Mouse (Mus musculus): ENCODE results near the gene Cyth3. TPM values are rescaled to one million over a fixed set of nuclear protein-coding genes. Genes with fewer than 3 reads are reported as not detected.

Cyth3 gene
- polyA plus RNA-seq, 1 experiment, result 39.8 TPM

DNA sequence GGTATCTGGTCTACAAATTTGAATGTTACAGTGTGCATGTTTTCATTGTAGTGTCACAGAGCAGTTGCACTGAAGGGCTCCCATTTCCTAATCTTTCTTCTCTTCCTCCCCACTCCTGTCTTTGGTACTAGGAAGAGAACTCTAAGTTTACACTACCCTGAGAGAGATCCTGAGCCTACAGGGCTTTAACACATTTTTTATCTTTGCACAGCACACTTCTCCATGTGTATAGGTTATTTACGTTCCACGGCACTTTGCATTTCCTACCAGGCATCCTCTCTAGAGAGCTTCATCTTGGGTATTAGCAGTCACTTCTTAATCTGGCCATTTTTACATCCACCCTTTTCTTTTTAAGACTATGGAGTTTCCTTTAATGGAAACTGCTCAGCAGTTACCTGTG is 25.8 kb downstream of the Cyth3 start:
- Histone ChIP-seq H3K4me3 (replicated peaks; ENCODE audit: insufficient read depth, low read depth, low read length) (no peak overlapping the region), H3K27me3 (ENCODE audit: control insufficient read depth, insufficient read depth, low read length) (no peaks in the 10 kb centered on the region), H3K27ac (ENCODE audit: insufficient read depth, low read length) (no peak overlapping the region), H3K4me1 (ENCODE audit: control insufficient read depth, insufficient read depth, low read length) (peaks cover 3% of the 10 kb centered on the region; the same call in 1 of the 2 replicates)
- no peak for DNase-seq
- 96% methylated on average over 2 of the region's 2 CpGs for WGBS
- TF ChIP-seq CTCF (IDR thresholded peaks at IDR 0.05; ENCODE audit: borderline replicate concordance, insufficient read depth, low read depth, low read length) (no peak), POLR2A (IDR thresholded peaks at IDR 0.05; ENCODE audit: borderline replicate concordance, insufficient read depth, low read length) (no peak)

DNA sequence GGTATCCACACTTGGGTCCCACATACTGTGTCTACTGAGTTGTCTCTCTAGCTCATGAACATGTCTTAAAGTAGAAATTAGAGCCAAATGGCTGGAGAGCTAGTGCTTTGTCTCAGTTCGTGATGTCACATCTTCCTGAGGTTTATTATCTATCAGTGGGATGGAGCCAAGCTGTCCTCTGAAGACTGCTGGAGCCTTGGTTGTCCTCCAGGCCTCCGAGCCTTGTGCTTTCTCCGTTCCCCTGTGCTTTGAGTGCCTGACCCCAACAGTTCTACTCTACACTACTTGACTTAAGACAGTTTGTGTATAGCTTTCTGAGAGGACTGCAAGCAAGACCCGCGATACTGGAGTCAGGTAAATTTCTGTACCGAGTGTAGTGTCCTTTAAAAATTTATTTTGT is 26.9 kb downstream of the Cyth3 start:
- no peak overlapping the region for H3K4me3 ChIP-seq (replicated peaks; ENCODE audit: insufficient read depth, low read depth, low read length)
- H3K27me3 ChIP-seq (ENCODE audit: control insufficient read depth, insufficient read depth, low read length), result no peaks in the 10 kb centered on the region
- DNase-seq, result no peak
- peaks cover 3% of the 10 kb centered on the region; the same call in 1 of the 2 replicates for H3K4me1 ChIP-seq (ENCODE audit: control insufficient read depth, insufficient read depth, low read length)
- TF ChIP-seq POLR2A (IDR thresholded peaks at IDR 0.05; ENCODE audit: borderline replicate concordance, insufficient read depth, low read length), result no peak
- no peak for TF ChIP-seq CTCF (IDR thresholded peaks at IDR 0.05; ENCODE audit: borderline replicate concordance, insufficient read depth, low read depth, low read length)
- WGBS, result 92% methylated on average over 6 of the region's 6 CpGs
- H3K27ac ChIP-seq (ENCODE audit: insufficient read depth, low read length), result no peak overlapping the region

DNA sequence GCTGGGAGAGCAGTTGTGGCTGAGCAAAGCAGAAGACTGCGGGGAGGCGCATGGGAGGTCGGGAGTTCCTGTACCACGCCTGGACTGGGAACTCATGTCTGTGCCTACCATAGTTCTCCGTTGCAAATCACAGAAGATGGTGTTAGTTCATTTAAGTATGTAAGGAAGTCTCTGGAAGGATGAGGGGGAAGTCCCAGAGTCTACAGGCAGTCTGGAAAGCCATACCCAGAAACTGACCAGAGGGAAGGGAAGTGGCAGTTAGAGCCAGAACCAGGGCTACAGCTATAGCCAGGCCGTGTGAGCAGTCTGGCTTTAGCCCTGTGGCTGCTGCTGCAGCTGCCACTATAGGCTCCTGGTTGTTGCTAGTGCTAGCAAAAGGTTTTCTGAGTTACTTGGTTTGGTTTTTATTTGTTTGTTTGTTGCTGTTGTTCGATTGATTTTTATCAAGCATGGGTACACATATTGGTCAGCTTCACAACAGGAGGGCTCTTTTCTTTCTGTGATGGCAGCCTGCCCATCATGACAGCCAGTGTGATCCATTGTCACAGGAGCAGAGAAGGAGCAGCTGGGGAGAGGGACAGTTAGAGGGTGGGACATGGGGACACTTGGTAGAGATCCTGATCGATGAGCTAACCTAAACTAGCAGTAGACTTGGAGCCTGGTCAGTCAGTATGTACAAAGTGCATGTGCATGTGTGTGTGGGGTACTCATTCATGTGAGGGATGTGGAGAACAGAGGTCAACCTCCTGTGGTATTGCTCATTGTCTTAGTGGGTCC is 29.8 kb downstream of the Cyth3 start:
- 45% methylated on average over 8 of the region's 8 CpGs for WGBS
- no peak for DNase-seq
- H3K4me3 ChIP-seq (replicated peaks; ENCODE audit: insufficient read depth, low read depth, low read length), result no peak overlapping the region
- H3K27me3 ChIP-seq (ENCODE audit: control insufficient read depth, insufficient read depth, low read length), result no peaks in the 10 kb centered on the region
- H3K4me1 ChIP-seq (ENCODE audit: control insufficient read depth, insufficient read depth, low read length), result peaks cover 3% of the 10 kb centered on the region; the same call in 1 of the 2 replicates
- no peak overlapping the region for H3K27ac ChIP-seq (ENCODE audit: insufficient read depth, low read length)
- TF ChIP-seq POLR2A (IDR thresholded peaks at IDR 0.05; ENCODE audit: borderline replicate concordance, insufficient read depth, low read length), result no peak
- TF ChIP-seq CTCF (IDR thresholded peaks at IDR 0.05; ENCODE audit: borderline replicate concordance, insufficient read depth, low read depth, low read length), result no peak

DNA sequence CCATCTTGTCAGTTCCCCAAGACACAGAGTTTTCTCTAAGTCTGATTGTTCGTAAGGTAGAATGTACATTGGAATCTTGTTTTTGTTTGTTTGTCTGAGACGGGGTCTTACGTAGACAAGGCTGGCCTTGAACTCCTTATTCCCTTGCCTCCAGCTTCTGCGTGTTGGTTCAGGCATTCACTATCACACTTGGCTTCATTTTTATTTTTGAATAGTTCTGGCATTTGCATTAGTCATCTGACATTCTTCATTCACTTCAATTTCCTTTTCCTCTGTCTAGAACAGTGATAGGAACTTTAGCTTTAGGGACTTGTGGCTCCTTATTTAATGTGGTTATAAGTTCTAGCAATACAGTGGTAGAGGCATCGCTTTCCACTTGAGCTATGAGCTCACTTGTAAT is 31.2 kb downstream of the Cyth3 start:
- Histone ChIP-seq H3K27me3 (ENCODE audit: control insufficient read depth, insufficient read depth, low read length) (no peaks in the 10 kb centered on the region), H3K27ac (ENCODE audit: insufficient read depth, low read length) (no peak overlapping the region), H3K4me3 (replicated peaks; ENCODE audit: insufficient read depth, low read depth, low read length) (no peak overlapping the region), H3K4me1 (ENCODE audit: control insufficient read depth, insufficient read depth, low read length) (0 out of 2 replicates have a peak, but pooled peaks cover 3% of the 10 kb centered on the region)
- TF ChIP-seq POLR2A (IDR thresholded peaks at IDR 0.05; ENCODE audit: borderline replicate concordance, insufficient read depth, low read length), result no peak
- TF ChIP-seq CTCF (IDR thresholded peaks at IDR 0.05; ENCODE audit: borderline replicate concordance, insufficient read depth, low read depth, low read length), result no peak
- 94% methylated on average over 5 of the region's 5 CpGs for WGBS
- DNase-seq, result no peak

DNA sequence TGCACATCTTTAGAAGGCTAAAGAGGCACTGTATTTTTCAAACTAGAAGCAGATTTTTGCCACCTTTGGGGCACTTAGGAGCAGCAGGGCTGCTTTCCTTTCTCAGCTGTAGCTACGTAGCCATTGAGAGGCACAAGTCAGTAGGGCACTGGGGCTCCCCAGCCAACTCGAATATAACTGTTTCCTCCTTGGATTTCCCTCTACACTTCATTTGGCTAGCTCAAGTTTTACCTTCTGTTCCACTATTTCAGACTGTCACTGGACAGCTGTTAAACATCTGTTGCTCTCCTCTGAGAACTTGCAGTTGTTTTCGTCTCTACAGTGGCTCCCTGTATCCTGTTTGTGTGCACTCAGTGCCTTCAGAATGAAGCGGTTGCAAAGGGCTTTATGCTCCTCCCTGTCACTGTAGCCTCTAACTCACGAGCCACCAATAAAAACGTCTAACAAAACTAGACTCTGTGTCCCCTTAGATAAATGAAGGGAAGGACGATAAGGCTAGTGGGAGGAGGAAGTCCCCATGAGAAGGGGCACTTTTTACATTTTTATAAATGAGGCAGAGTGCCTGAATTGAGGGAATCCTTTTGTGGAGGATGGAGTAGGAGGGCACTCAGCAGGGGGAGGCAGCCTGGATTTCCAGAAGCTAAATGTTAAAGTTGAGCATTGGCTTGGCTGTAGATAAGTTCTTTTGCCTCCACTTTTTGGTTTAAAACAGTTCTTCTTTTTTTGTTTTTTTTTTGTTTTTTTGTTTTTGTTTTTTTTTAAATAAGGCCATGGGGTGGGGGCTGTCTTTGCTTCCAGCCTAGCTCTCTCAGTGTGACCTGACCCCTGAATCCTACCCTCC is 32.6 kb downstream of the Cyth3 start:
- H3K4me1 ChIP-seq (ENCODE audit: control insufficient read depth, insufficient read depth, low read length), result 0 out of 2 replicates have a peak, but pooled peaks cover 3% of the 10 kb centered on the region
- no peak overlapping the region for H3K27ac ChIP-seq (ENCODE audit: insufficient read depth, low read length)
- no peak overlapping the region for H3K4me3 ChIP-seq (replicated peaks; ENCODE audit: insufficient read depth, low read depth, low read length)
- DNase-seq, result no peak
- no peaks in the 10 kb centered on the region for H3K27me3 ChIP-seq (ENCODE audit: control insufficient read depth, insufficient read depth, low read length)
- TF ChIP-seq CTCF (IDR thresholded peaks at IDR 0.05; ENCODE audit: borderline replicate concordance, insufficient read depth, low read depth, low read length), result no peak
- TF ChIP-seq POLR2A (IDR thresholded peaks at IDR 0.05; ENCODE audit: borderline replicate concordance, insufficient read depth, low read length), result no peak
- WGBS, result 38% methylated on average over 7 of the region's 7 CpGs

DNA sequence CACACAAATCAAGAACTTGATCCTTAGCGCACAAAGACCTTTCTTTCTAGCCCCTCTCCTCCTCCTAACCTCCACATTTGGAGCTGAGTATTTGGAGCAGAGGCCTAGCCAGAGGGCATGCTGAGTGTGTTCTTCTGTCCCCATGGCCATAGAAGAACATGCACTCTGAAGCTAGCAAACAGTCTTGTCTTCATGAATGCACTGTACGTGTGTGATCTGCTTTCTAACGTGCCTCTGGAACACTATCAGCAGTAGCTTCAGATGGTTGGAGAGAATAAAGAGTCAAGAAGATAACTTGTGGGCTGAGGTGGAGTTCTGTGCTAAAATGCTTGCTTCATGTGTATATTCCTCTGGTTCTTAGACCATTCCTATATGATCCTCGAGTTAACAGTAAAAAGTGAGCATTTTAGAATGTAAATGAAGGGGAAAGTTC is 33.3 kb downstream of the Cyth3 start:
- 0 out of 2 replicates have a peak, but pooled peaks cover 3% of the 10 kb centered on the region for H3K4me1 ChIP-seq (ENCODE audit: control insufficient read depth, insufficient read depth, low read length)
- no peak for TF ChIP-seq POLR2A (IDR thresholded peaks at IDR 0.05; ENCODE audit: borderline replicate concordance, insufficient read depth, low read length)
- no peak for TF ChIP-seq CTCF (IDR thresholded peaks at IDR 0.05; ENCODE audit: borderline replicate concordance, insufficient read depth, low read depth, low read length)
- H3K27me3 ChIP-seq (ENCODE audit: control insufficient read depth, insufficient read depth, low read length), result no peaks in the 10 kb centered on the region
- no peak for DNase-seq
- H3K27ac ChIP-seq (ENCODE audit: insufficient read depth, low read length), result no peak overlapping the region
- no peak overlapping the region for H3K4me3 ChIP-seq (replicated peaks; ENCODE audit: insufficient read depth, low read depth, low read length)
- 65% methylated on average over 4 of the region's 4 CpGs for WGBS

DNA sequence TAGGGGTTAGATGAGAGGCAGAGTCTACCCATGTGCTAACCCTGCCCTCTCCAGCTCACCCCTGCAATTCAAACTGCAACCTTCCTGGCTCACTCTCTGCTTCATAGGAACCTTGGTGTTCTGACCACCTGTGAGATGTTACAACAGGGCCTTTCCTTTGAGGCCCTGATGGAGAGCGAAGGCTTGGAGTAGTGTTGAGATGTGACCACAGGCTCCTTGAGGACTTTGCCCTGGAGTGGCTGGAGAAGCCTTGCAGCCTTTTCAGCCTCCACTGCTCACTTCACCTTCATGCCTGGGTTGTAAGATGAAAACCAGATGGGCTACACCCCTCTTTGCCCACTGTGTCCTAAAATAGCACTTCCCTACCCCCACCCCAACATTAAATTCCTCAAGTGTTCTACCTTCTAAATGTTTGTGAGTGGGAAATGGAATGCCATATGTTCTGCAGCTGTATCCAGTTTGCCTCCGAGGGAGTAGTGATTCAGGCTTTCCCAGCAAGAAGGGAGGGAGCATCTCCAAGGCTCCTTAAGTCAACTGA is 34.5 kb downstream of the Cyth3 start:
- 0 out of 2 replicates have a peak, but pooled peaks cover 3% of the 10 kb centered on the region for H3K4me1 ChIP-seq (ENCODE audit: control insufficient read depth, insufficient read depth, low read length)
- H3K27ac ChIP-seq (ENCODE audit: insufficient read depth, low read length), result no peak overlapping the region
- TF ChIP-seq CTCF (IDR thresholded peaks at IDR 0.05; ENCODE audit: borderline replicate concordance, insufficient read depth, low read depth, low read length), result no peak
- no peak for TF ChIP-seq POLR2A (IDR thresholded peaks at IDR 0.05; ENCODE audit: borderline replicate concordance, insufficient read depth, low read length)
- 71% methylated on average over 2 of the region's 2 CpGs for WGBS
- DNase-seq, result no peak
- no peak overlapping the region for H3K4me3 ChIP-seq (replicated peaks; ENCODE audit: insufficient read depth, low read depth, low read length)
- no peaks in the 10 kb centered on the region for H3K27me3 ChIP-seq (ENCODE audit: control insufficient read depth, insufficient read depth, low read length)

Measured in cerebellum, adult 2 months (tissue).